16 mouse cellular contexts compared by ENCODE assay signal in the genomic region with DNA sequence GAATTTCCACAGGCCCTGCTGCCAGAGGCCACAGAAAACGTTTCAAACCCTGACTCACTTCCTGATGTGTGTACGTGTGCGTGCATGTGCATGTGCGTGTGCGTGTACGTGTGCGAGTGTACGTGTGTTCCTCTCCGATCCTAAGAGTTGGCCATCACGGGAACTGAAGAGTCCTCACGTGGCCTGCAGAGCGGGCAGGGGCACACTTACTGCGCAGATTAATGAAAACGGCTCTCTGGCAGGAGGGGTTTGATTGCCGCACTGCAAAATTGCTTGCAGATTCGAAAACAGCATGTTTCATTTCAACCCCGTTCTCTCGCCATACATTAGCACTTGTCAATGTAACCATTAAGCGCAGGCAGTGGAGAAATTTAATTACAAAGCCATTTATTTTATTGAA.
A peak's percentile ranks its signal among the peaks of the same experiment; 100 is the strongest.
DNase-seq lines count a peak whose midpoint lies in the region; ATAC-seq and TF ChIP-seq lines count a peak whose summit lies in the region.
"Had no signal": no experiment of that assay in that cellular context is flagged by ENCODE, and none has a peak within 500 bp of the region (broad histone marks: within the 10 kb centered on the region; RNA-seq: fewer than 3 reads in every experiment).

No protein-coding gene starts in this region.

- H3K4me1 ChIP-seq in hindbrain, embryonic 15.5 days (replicated peaks) = peaks cover 16% of the 10 kb centered on the region
- H3K4me1 ChIP-seq in hindbrain, embryonic 12.5 days = peaks cover 11% of the 10 kb centered on the region
- peaks cover 33% of the 10 kb centered on the region for H3K4me1 ChIP-seq in limb, embryonic 10.5 days
- H3K4me1 ChIP-seq in liver, postnatal 0 days (ENCODE audit: insufficient read depth) = no peaks in the 10 kb centered on the region
- H3K4me1 ChIP-seq in stomach, postnatal 0 days (replicated peaks; ENCODE audit: control insufficient read depth, insufficient read depth) = no peaks in the 10 kb centered on the region

- H3K4me2 ChIP-seq in hindbrain, embryonic 15.5 days = peak overlapping the region; percentile 32
- no peak overlapping the region for H3K4me2 ChIP-seq in hindbrain, embryonic 12.5 days (replicated peaks)
- no peak overlapping the region for H3K4me2 ChIP-seq in liver, postnatal 0 days (ENCODE audit: low read depth, low read length)
- no peak overlapping the region for H3K4me2 ChIP-seq in stomach, postnatal 0 days (replicated peaks; ENCODE audit: low read depth)
- H3K4me2 ChIP-seq: kidney, embryonic 15.5 days had no signal

- H3K27me3 ChIP-seq in hindbrain, embryonic 15.5 days = no peaks in the 10 kb centered on the region
- H3K27me3 ChIP-seq in hindbrain, embryonic 12.5 days = no peaks in the 10 kb centered on the region
- peaks cover 5% of the 10 kb centered on the region for H3K27me3 ChIP-seq in limb, embryonic 10.5 days (ENCODE audit: low read depth, poor library complexity, severe bottlenecking)
- H3K27me3 ChIP-seq in liver, postnatal 0 days (ENCODE audit: insufficient read depth, low read length) = no peaks in the 10 kb centered on the region
- H3K27me3 ChIP-seq in stomach, postnatal 0 days (ENCODE audit: control insufficient read depth, insufficient read depth, low read length) = no peaks in the 10 kb centered on the region
- H3K27me3 ChIP-seq: CH12.LX; kidney, embryonic 15.5 days had no signal

- 58% methylated on average over 19 of the region's 19 CpGs for WGBS in hindbrain, embryonic 15.5 days
- WGBS in hindbrain, embryonic 12.5 days = 82% methylated on average over 19 of the region's 19 CpGs
- 58% methylated on average over 19 of the region's 19 CpGs for WGBS in limb, embryonic 10.5 days
- WGBS in liver, postnatal 0 days (ENCODE audit: insufficient replicate concordance) = 83% methylated on average over 19 of the region's 19 CpGs
- WGBS in stomach, postnatal 0 days = 74% methylated on average over 19 of the region's 19 CpGs

- no peak overlapping the region; the same call in 1 of the 2 replicates for H3K27ac ChIP-seq in hindbrain, embryonic 15.5 days (replicated peaks)
- no peak overlapping the region for H3K27ac ChIP-seq in hindbrain, embryonic 12.5 days
- peak overlapping the region; percentile 73 for H3K27ac ChIP-seq in limb, embryonic 10.5 days
- H3K27ac ChIP-seq in liver, postnatal 0 days (ENCODE audit: low read depth) = no peak overlapping the region
- H3K27ac ChIP-seq in stomach, postnatal 0 days (replicated peaks) = no peak overlapping the region
- H3K27ac ChIP-seq: kidney, embryonic 15.5 days had no signal

- DNase-seq in embryo, embryonic 11 days = peak; percentile 34
- DNase-seq in embryo, embryonic 9.5 days (ENCODE audit: extremely low spot score) = no peak
- DNase-seq in limb, embryonic 10.5 days (ENCODE audit: low spot score) = peak; percentile 61
- DNase-seq in liver, postnatal 0 days = no peak
- DNase-seq in spleen, postnatal 10 days (ENCODE audit: low spot score in 2 of 2) = no peak
- DNase-seq in stomach, postnatal 0 days (ENCODE audit: low spot score) = no peak
- DNase-seq: cerebellum, adult 11 months; cerebellum, postnatal 36 days; heart, adult 18-20 months; right cerebral cortex, postnatal 4 days; thymus, adult 2 months had no signal

- no peaks in the 10 kb centered on the region for H3K9me3 ChIP-seq in hindbrain, embryonic 15.5 days
- H3K9me3 ChIP-seq in hindbrain, embryonic 12.5 days (replicated peaks) = no peaks in the 10 kb centered on the region
- no peaks in the 10 kb centered on the region for H3K9me3 ChIP-seq in limb, embryonic 10.5 days (replicated peaks)
- H3K9me3 ChIP-seq in liver, postnatal 0 days (ENCODE audit: low read length) = 0 out of 2 replicates have a peak, but pooled peaks cover 5% of the 10 kb centered on the region
- no peaks in the 10 kb centered on the region for H3K9me3 ChIP-seq in stomach, postnatal 0 days (ENCODE audit: control insufficient read depth, low read length)
- H3K9me3 ChIP-seq: kidney, embryonic 15.5 days had no signal

- ATAC-seq in hindbrain, embryonic 15.5 days (ENCODE audit: low FRiP score, low read depth) = 0 out of 2 replicates have a peak, but pooled peaks have one; percentile 56
- ATAC-seq in hindbrain, embryonic 12.5 days (ENCODE audit: low FRiP score) = no peak
- no peak for ATAC-seq in liver, postnatal 0 days
- no peak for ATAC-seq in stomach, postnatal 0 days (ENCODE audit: low FRiP score, low TSS enrichment)
- ATAC-seq: midbrain, embryonic 16.5 days had no signal

- H3K9ac ChIP-seq in hindbrain, embryonic 15.5 days = no peak overlapping the region
- H3K9ac ChIP-seq in hindbrain, embryonic 12.5 days = no peak overlapping the region
- no peak overlapping the region for H3K9ac ChIP-seq in liver, postnatal 0 days (replicated peaks)
- no peak overlapping the region for H3K9ac ChIP-seq in stomach, postnatal 0 days (ENCODE audit: low read length)
- H3K9ac ChIP-seq: kidney, embryonic 15.5 days had no signal

- no peak for TF ChIP-seq CTCF in liver, postnatal 0 days (IDR thresholded peaks at IDR 0.05; ENCODE audit: low read depth)
- no peak for TF ChIP-seq CTCF in stomach, postnatal 0 days (IDR thresholded peaks at IDR 0.05; ENCODE audit: low read depth)

- TF ChIP-seq EP300 in liver, postnatal 0 days (IDR thresholded peaks at IDR 0.05; ENCODE audit: low read depth) = no peak
- TF ChIP-seq EP300 in stomach, postnatal 0 days (optimal IDR thresholded peaks at IDR 0.05) = no peak

- no peaks in the 10 kb centered on the region for H3K36me3 ChIP-seq in hindbrain, embryonic 15.5 days
- no peaks in the 10 kb centered on the region for H3K36me3 ChIP-seq in hindbrain, embryonic 12.5 days
- H3K36me3 ChIP-seq in limb, embryonic 10.5 days = no peaks in the 10 kb centered on the region
- H3K36me3 ChIP-seq in liver, postnatal 0 days (replicated peaks; ENCODE audit: insufficient read depth, low read length) = no peaks in the 10 kb centered on the region
- H3K36me3 ChIP-seq in stomach, postnatal 0 days (ENCODE audit: control insufficient read depth, insufficient read depth, low read length) = no peaks in the 10 kb centered on the region
- H3K36me3 ChIP-seq: kidney, embryonic 15.5 days had no signal

- no peak overlapping the region for H3K4me3 ChIP-seq in hindbrain, embryonic 15.5 days
- no peak overlapping the region for H3K4me3 ChIP-seq in hindbrain, embryonic 12.5 days
- H3K4me3 ChIP-seq in limb, embryonic 10.5 days = peak overlapping the region; percentile 29; the same call in 1 of the 2 replicates
- H3K4me3 ChIP-seq in liver, postnatal 0 days (ENCODE audit: low read depth, low read length) = no peak overlapping the region
- H3K4me3 ChIP-seq in stomach, postnatal 0 days (ENCODE audit: low read depth, low read length) = no peak overlapping the region
- H3K4me3 ChIP-seq: kidney, embryonic 15.5 days had no signal

Comparison
In these comparisons a context has a peak if more than half of its experiments do, and no peak if none do; other contexts are left out.
1. DNase-seq: peak in embryo, embryonic 11 days (single experiment) and limb, embryonic 10.5 days (single experiment); none in embryo, embryonic 9.5 days (single experiment), liver, postnatal 0 days (single experiment), spleen, postnatal 10 days (0 of 2) and stomach, postnatal 0 days (single experiment).